Comparison of ENCODE assay signal across 8 mouse cellular contexts in genomic region chr2:117541471-117541870, GRCm38 (mm10).
DNase-seq lines count a peak whose midpoint lies in the region; ATAC-seq and TF ChIP-seq lines count a peak whose summit lies in the region.

No protein-coding gene starts in this region.

- no peak overlapping the region for H3K9ac ChIP-seq in intestine, postnatal 0 days (ENCODE audit: low read depth, low read length)
- no peak overlapping the region for H3K9ac ChIP-seq in intestine, embryonic 15.5 days
- H3K9ac ChIP-seq in forebrain, embryonic 16.5 days (replicated peaks; ENCODE audit: low read depth, low read length), result no peak overlapping the region
- no peak overlapping the region for H3K9ac ChIP-seq in hindbrain, postnatal 0 days (replicated peaks; ENCODE audit: low read length)
- H3K9ac ChIP-seq in midbrain, embryonic 14.5 days (replicated peaks; ENCODE audit: low read length), result no peak overlapping the region

- no peaks in the 10 kb centered on the region for H3K27me3 ChIP-seq in intestine, postnatal 0 days (replicated peaks; ENCODE audit: control insufficient read depth, insufficient read depth, low read length)
- H3K27me3 ChIP-seq in intestine, embryonic 15.5 days (replicated peaks), result no peaks in the 10 kb centered on the region
- H3K27me3 ChIP-seq in forebrain, embryonic 16.5 days (replicated peaks; ENCODE audit: control insufficient read depth, insufficient read depth, low read length), result no peaks in the 10 kb centered on the region
- H3K27me3 ChIP-seq in hindbrain, postnatal 0 days (ENCODE audit: insufficient read depth, low read length), result no peaks in the 10 kb centered on the region
- H3K27me3 ChIP-seq in midbrain, embryonic 14.5 days (ENCODE audit: control insufficient read depth, insufficient read depth, low read length), result peaks cover 3% of the 10 kb centered on the region; the same call in 1 of the 2 replicates

- no peaks in the 10 kb centered on the region for H3K4me1 ChIP-seq in intestine, postnatal 0 days (replicated peaks; ENCODE audit: control insufficient read depth, insufficient read depth, low read length)
- no peaks in the 10 kb centered on the region for H3K4me1 ChIP-seq in intestine, embryonic 15.5 days (replicated peaks)
- H3K4me1 ChIP-seq in forebrain, embryonic 16.5 days (replicated peaks; ENCODE audit: control insufficient read depth, insufficient read depth, low read length), result no peaks in the 10 kb centered on the region
- no peaks in the 10 kb centered on the region for H3K4me1 ChIP-seq in hindbrain, postnatal 0 days (ENCODE audit: insufficient read depth, low read length)
- H3K4me1 ChIP-seq in midbrain, embryonic 14.5 days (ENCODE audit: control insufficient read depth, insufficient read depth, low read length), result no peaks in the 10 kb centered on the region

- DNase-seq in c-Kit-positive CD71-negative TER-119-negative erythroid progenitor cells, embryonic 14.5 days (ENCODE audit: low read depth), result peak; percentile 16
- DNase-seq in hindbrain, postnatal 0 days (ENCODE audit: low spot score), result peak; percentile 91
- DNase-seq in left cerebral cortex, adult 9 months (ENCODE audit: low spot score in 2 of 2), result peak; percentile 9 to 81
- peak; percentile 89 for DNase-seq in midbrain, embryonic 14.5 days
- peak; percentile 52 for DNase-seq in telencephalon, adult 2 months (ENCODE audit: low read depth, low spot score)

- H3K36me3 ChIP-seq in intestine, postnatal 0 days (ENCODE audit: control insufficient read depth, insufficient read depth), result no peaks in the 10 kb centered on the region
- H3K36me3 ChIP-seq in intestine, embryonic 15.5 days, result no peaks in the 10 kb centered on the region
- no peaks in the 10 kb centered on the region for H3K36me3 ChIP-seq in forebrain, embryonic 16.5 days (ENCODE audit: control insufficient read depth, insufficient read depth)
- no peaks in the 10 kb centered on the region for H3K36me3 ChIP-seq in hindbrain, postnatal 0 days (ENCODE audit: insufficient read depth, low read length)
- H3K36me3 ChIP-seq in midbrain, embryonic 14.5 days (ENCODE audit: control insufficient read depth, insufficient read depth, low read length), result no peaks in the 10 kb centered on the region

- no peak for ATAC-seq in intestine, postnatal 0 days
- ATAC-seq in intestine, embryonic 15.5 days, result no peak
- peak; percentile 62 for ATAC-seq in forebrain, embryonic 16.5 days
- peak; percentile 67 for ATAC-seq in hindbrain, postnatal 0 days
- ATAC-seq in midbrain, embryonic 14.5 days (ENCODE audit: low FRiP score, low TSS enrichment), result no peak

- no peak overlapping the region for H3K27ac ChIP-seq in intestine, postnatal 0 days (ENCODE audit: low read depth, low read length)
- no peak overlapping the region for H3K27ac ChIP-seq in intestine, embryonic 15.5 days
- H3K27ac ChIP-seq in forebrain, embryonic 16.5 days (ENCODE audit: low read length), result no peak overlapping the region
- H3K27ac ChIP-seq in hindbrain, postnatal 0 days, result no peak overlapping the region
- no peak overlapping the region for H3K27ac ChIP-seq in midbrain, embryonic 14.5 days (replicated peaks; ENCODE audit: low read depth, low read length)

- no peak overlapping the region for H3K4me3 ChIP-seq in intestine, postnatal 0 days (ENCODE audit: low read depth, low read length)
- H3K4me3 ChIP-seq in intestine, embryonic 15.5 days (replicated peaks), result no peak overlapping the region
- no peak overlapping the region for H3K4me3 ChIP-seq in forebrain, embryonic 16.5 days (replicated peaks; ENCODE audit: low read length)
- no peak overlapping the region for H3K4me3 ChIP-seq in hindbrain, postnatal 0 days (ENCODE audit: low read length)
- no peak overlapping the region for H3K4me3 ChIP-seq in midbrain, embryonic 14.5 days (replicated peaks; ENCODE audit: low read depth, low read length)

- no peaks in the 10 kb centered on the region for H3K9me3 ChIP-seq in intestine, postnatal 0 days (ENCODE audit: control insufficient read depth)
- no peaks in the 10 kb centered on the region for H3K9me3 ChIP-seq in intestine, embryonic 15.5 days
- H3K9me3 ChIP-seq in forebrain, embryonic 16.5 days (ENCODE audit: control insufficient read depth, low read length), result no peaks in the 10 kb centered on the region
- H3K9me3 ChIP-seq in hindbrain, postnatal 0 days (ENCODE audit: low read length), result no peaks in the 10 kb centered on the region
- H3K9me3 ChIP-seq in midbrain, embryonic 14.5 days (ENCODE audit: control insufficient read depth, low read length), result no peaks in the 10 kb centered on the region

- peak; percentile 75 for TF ChIP-seq CTCF in intestine, postnatal 0 days (IDR thresholded peaks at IDR 0.05; ENCODE audit: low read depth)
- TF ChIP-seq CTCF in hindbrain, postnatal 0 days (IDR thresholded peaks at IDR 0.05; ENCODE audit: low read depth), result peak; percentile 77

- H3K4me2 ChIP-seq in intestine, postnatal 0 days (replicated peaks; ENCODE audit: low read depth), result no peak overlapping the region
- no peak overlapping the region for H3K4me2 ChIP-seq in intestine, embryonic 15.5 days (replicated peaks)
- H3K4me2 ChIP-seq in forebrain, embryonic 16.5 days (ENCODE audit: low read length), result no peak overlapping the region
- no peak overlapping the region for H3K4me2 ChIP-seq in hindbrain, postnatal 0 days (ENCODE audit: low read depth, low read length)
- no peak overlapping the region for H3K4me2 ChIP-seq in midbrain, embryonic 14.5 days (ENCODE audit: low read length)

- WGBS in intestine, postnatal 0 days, result 9% methylated on average over 6 of the region's 6 CpGs
- 12% methylated on average over 6 of the region's 6 CpGs for WGBS in intestine, embryonic 15.5 days
- WGBS in forebrain, embryonic 16.5 days, result 19% methylated on average over 6 of the region's 6 CpGs
- WGBS in hindbrain, postnatal 0 days, result 12% methylated on average over 6 of the region's 6 CpGs
- 16% methylated on average over 6 of the region's 6 CpGs for WGBS in midbrain, embryonic 14.5 days

Comparison
In these comparisons a context has a peak if more than half of its experiments do, and no peak if none do; other contexts are left out.
1. ATAC-seq: peak in forebrain, embryonic 16.5 days (single experiment) and hindbrain, postnatal 0 days (single experiment); none in intestine, postnatal 0 days (single experiment), intestine, embryonic 15.5 days (single experiment) and midbrain, embryonic 14.5 days (single experiment).
2. DNase-seq: peak in every context shown above with its lines; median percentile 91 in hindbrain, postnatal 0 days; 89 in midbrain, embryonic 14.5 days; 52 in telencephalon, adult 2 months; 45 in left cerebral cortex, adult 9 months; 16 in c-Kit-positive CD71-negative TER-119-negative erythroid progenitor cells, embryonic 14.5 days.